ENCODE assay signal across 22 mouse cellular contexts in the genomic region with DNA sequence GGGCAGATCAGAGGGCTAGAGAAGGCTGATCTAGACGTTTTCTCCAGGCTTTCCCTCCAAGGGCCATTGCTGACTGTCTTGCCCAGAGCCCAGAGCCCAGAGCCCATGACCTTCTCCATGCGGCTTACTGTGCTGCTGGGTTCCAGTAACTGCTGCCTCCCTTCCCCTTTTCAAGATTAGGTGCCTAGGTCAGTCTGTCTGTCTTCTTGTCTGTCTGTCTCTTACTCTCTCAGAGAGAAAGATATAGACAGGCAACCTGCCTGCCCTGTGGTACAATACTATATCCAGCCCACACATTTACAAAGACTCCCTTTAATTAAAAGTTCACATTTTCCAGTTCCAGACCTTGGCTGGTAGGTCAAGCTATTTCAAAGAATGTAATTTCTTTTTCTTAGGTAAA.
"Had no signal": no experiment of that assay in that cellular context is flagged by ENCODE, and none has a peak within 500 bp of the region (broad histone marks: within the 10 kb centered on the region; RNA-seq: fewer than 3 reads in every experiment).

No protein-coding gene starts in this region.

- DNase-seq: kidney, adult 2 months; kidney, postnatal 10 days; kidney, postnatal 36 days; liver; lung, adult 18-20 months; lung, postnatal 10 days; lung, postnatal 36 days; right cerebral cortex, adult 18-20 months; right cerebral cortex, postnatal 14 days; right cerebral cortex, postnatal 4 days; spleen, adult 18-20 months; thymus, postnatal 25 days had no signal

- ATAC-seq: liver, embryonic 12.5 days; midbrain, embryonic 13.5 days had no signal

- H3K27me3 ChIP-seq: kidney, embryonic 15.5 days; limb, embryonic 13.5 days; liver, embryonic 12.5 days; liver, embryonic 15.5 days; lung, embryonic 15.5 days; megakaryocyte, embryonic 14.5 days; midbrain, embryonic 13.5 days; stomach, embryonic 15.5 days had no signal

- H3K4me3 ChIP-seq: kidney, embryonic 15.5 days; limb, embryonic 10.5 days; limb, embryonic 13.5 days; liver, embryonic 12.5 days; liver, embryonic 15.5 days; lung, embryonic 15.5 days; megakaryocyte, embryonic 14.5 days; midbrain, embryonic 10.5 days; midbrain, embryonic 13.5 days; stomach, embryonic 15.5 days had no signal

- H3K4me1 ChIP-seq: stomach, embryonic 15.5 days had no signal

- H3K27ac ChIP-seq: kidney, embryonic 15.5 days; limb, embryonic 10.5 days; limb, embryonic 13.5 days; liver, embryonic 12.5 days; liver, embryonic 15.5 days; lung, embryonic 15.5 days; midbrain, embryonic 10.5 days; midbrain, embryonic 13.5 days; stomach, embryonic 15.5 days had no signal

- H3K9ac ChIP-seq: kidney, embryonic 15.5 days; limb, embryonic 13.5 days; liver, embryonic 12.5 days; liver, embryonic 15.5 days; lung, embryonic 15.5 days; midbrain, embryonic 13.5 days; stomach, embryonic 15.5 days had no signal

- H3K4me2 ChIP-seq: kidney, embryonic 15.5 days; limb, embryonic 13.5 days; liver, embryonic 12.5 days; liver, embryonic 15.5 days; lung, embryonic 15.5 days; midbrain, embryonic 13.5 days; stomach, embryonic 15.5 days had no signal

- H3K9me3 ChIP-seq: kidney, embryonic 15.5 days; limb, embryonic 10.5 days; limb, embryonic 13.5 days; liver, embryonic 12.5 days; liver, embryonic 15.5 days; lung, embryonic 15.5 days; megakaryocyte, embryonic 14.5 days; midbrain, embryonic 10.5 days; midbrain, embryonic 13.5 days; stomach, embryonic 15.5 days had no signal

- H3K36me3 ChIP-seq: kidney, embryonic 15.5 days; limb, embryonic 10.5 days; limb, embryonic 13.5 days; liver, embryonic 12.5 days; liver, embryonic 15.5 days; lung, embryonic 15.5 days; midbrain, embryonic 10.5 days; midbrain, embryonic 13.5 days; stomach, embryonic 15.5 days had no signal
